Mouse (Mus musculus) cerebellum, adult 8-10 months (tissue): ENCODE measurements around the gene Pdia6.

Experiments used
- DNase-seq: peaks from one replicate; pipeline ENCODE4 v3.0.0; 2022

Gene Pdia6

GRCm38 (mm10) chr12:17265971-17266672 lies at the start of gene Pdia6:
Gene Pdia6 (plus strand): TSS chr12:17266545.
- DNase-seq, result peak; percentile 89

- no peak for DNase-seq
These were observed 48.0 kb upstream of the Pdia6 start for GRCm38 (mm10) chr12:17218390-17218789.

GRCm38 (mm10) chr12:17219107-17219506 lies 47.2 kb upstream of the Pdia6 start:
- no peak for DNase-seq

DNA sequence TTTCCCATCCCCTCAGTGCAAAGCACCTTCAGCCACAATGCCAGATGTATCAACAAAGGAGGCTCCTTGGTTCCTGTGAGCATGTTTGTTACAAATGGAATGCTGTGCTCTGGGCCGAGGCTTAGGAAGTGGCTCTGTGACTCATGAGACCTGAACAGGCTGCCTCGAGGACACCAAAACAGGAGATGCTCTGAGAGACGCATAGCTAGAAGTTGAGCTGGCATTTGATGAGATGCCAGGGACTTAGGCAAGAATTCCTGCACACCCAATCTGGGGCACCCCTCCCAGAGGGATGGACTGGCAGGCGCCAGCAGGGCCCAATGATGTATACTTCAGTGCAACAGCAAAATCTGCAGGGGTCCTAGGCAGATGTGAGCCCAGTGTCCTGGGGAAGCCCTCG lies 45.7 kb upstream of the Pdia6 start:
- DNase-seq, result no peak

DNA sequence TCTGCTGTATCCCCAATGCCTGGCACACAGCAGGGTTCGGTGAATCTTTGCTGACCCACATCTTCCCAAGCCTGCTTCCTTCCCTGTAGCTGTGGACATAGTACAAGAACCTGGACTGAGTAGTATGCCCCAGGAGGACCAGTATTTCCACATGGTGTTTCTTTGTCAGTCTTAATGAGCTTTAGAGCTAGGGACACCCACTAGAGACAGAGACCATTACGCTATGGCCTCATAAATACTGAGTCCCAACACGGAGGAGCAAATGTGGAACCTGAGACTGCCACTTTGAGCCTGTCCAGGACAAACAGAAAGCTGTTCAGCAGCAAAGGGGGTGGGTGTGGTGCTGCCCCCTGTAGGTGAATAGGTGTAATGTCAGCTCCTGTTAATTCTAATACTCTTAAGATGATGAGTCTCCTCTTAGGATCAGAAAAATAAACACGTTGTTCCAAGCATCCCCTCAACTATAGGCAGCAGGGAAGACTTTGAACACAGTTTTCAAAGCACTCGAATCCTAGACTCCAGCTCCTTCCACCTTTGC lies 44.4 kb upstream of the Pdia6 start:
- no peak for DNase-seq

GRCm38 (mm10) chr12:17223050-17223449 lies 43.3 kb upstream of the Pdia6 start:
- DNase-seq, result no peak

- peak; percentile 87 for DNase-seq
These were observed 41.3 kb upstream of the Pdia6 start for GRCm38 (mm10) chr12:17225012-17225411.

DNA sequence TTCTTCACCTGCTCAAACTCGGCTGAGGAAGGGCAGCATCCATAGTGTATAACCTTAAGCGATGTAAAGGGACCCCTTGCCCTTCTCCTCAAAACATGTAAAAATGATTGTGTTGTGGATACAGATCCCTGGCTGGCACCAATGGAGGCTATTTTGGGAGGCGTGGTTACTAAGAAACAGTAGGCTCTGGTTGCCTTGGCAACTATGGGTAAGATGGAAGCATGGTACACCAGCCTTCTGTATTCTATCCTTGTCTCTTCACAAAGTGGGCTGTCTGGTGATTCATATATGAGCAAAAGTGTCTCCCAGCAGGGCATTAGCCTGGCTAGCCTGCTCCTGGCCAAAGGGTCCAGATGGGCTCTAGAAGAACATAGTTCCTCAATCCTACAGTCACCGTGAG lies 38.4 kb upstream of the Pdia6 start:
- no peak for DNase-seq

- no peak for DNase-seq
These were observed 35.8 kb upstream of the Pdia6 start for GRCm38 (mm10) chr12:17230581-17230980.

- DNase-seq, result no peak
These were observed 34.8 kb upstream of the Pdia6 start for GRCm38 (mm10) chr12:17231513-17231912.

- DNase-seq, result no peak
These were observed 30.6 kb upstream of the Pdia6 start for GRCm38 (mm10) chr12:17235535-17236313.

GRCm38 (mm10) chr12:17238588-17239427 lies 27.5 kb upstream of the Pdia6 start:
- DNase-seq, result no peak

GRCm38 (mm10) chr12:17239428-17239688 lies 27.0 kb upstream of the Pdia6 start:
- no peak for DNase-seq

DNA sequence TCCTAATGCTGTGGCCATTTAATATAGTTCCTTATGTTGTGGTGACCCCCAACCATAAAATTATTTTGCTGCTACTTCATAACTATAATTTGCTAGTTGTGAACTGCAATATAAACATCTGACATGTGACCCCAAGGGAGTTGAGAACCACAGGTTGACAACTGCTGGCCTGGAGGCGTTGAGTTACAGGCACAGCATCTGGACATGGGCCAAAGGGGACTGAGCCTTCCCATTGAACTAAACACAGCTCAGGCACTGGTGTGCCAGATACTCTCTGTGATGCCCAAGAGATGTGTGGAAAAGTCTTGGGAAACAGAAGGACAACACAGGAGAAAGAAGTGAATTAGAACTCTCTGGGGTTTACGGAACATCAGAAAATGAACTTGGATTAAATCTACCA lies 25.3 kb upstream of the Pdia6 start:
- no peak for DNase-seq

DNA sequence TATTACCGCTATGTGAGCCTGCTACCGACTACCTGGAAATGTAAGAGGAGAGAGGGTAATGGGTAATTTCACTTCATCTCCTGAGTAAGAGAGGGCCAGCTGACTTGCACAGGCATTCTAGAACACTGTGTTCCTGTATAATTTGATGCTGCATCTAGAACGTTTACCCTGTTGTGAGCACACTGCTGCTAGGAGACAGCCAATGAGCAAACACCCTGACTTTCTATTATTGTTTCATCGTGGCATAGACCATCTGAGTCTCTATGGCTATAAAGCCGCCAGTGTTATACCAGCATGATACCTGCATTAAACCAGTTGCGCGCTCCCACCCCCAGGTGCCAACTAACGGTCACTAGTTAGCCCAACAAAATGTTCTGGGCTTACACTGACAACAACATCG lies 24.7 kb upstream of the Pdia6 start:
- no peak for DNase-seq

GRCm38 (mm10) chr12:17242041-17242440 lies 24.3 kb upstream of the Pdia6 start:
- DNase-seq, result no peak

- no peak for DNase-seq
These were observed 15.4 kb upstream of the Pdia6 start for GRCm38 (mm10) chr12:17250962-17251361.

- peak; percentile 66 for DNase-seq
These were observed 13.3 kb upstream of the Pdia6 start for GRCm38 (mm10) chr12:17253069-17253468.

DNA sequence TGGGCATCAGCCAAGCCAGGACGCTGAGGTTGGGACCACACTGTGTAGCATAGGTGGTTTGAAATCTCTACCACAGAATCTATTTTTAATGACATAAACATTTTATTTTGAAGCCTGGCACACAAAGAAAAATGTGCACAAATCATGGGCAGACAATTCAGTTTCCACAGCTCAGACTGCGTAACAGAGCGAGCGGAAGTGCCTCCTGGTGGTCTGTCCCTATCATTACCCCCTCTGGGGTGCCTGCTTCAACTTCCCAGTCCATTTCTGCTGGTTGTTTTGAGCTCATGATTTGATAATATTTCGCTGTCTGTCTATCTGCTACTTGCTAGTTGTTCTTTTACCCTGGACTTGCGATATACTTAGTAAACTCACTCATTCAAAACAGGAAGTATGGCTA lies 10.7 kb upstream of the Pdia6 start:
- no peak for DNase-seq

DNA sequence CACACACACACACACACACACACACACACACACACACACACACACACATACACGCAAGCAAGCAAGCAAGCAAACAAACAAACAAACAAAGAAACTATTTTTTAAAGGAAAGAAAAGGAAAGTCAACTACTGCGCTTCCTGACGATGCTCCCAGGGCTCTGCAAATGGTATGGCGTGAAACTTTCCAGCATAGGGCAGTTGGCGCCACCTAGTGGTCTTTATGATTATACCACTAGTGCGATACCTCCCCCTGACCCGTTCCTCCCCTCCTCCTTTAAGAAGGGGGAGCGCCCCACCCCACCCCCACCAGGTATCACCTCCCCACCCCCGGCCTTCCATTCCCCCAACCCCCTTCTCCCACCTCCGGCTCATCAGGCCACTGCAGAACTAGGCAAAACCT lies 9.4 kb upstream of the Pdia6 start:
- DNase-seq, result peak; percentile 59

DNA sequence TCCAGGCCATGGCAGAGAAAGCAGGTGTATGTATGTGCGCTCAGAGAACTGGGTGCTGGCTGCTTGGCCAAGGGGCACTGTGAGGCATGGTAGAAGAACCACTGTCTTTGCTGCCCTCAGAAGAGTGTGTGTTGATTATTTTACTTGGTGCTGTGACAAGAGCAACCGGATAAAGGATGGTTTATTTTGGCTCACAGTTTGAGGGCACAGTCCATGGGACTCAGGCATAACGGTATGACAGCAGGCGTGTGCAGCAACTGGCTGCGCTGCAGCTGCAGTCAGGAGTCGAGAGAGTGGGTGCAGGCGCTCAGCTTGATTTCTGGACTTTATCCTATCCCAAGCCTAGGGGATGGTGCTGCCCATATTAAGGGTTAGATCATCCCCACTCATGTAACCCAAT lies 7.9 kb upstream of the Pdia6 start:
- DNase-seq, result no peak

DNA sequence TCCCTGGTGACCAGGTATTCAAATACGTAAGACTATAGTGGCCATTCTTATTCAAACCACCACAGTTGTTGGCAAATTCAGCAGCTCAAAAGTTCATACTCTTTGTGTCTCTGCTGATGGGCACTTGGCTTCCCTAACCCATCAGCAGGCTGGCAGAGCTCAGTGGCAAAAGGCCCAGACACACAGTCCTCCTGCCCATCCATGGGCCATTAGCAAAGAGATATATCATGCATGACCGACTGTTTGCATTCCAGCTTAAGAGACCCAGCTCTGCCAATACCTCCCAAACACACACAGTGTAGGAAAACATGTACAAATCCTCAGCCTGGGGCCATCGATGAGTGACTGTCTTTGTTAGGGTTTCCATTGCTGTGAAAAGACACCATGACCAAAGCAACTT lies 5.3 kb upstream of the Pdia6 start:
- no peak for DNase-seq

DNA sequence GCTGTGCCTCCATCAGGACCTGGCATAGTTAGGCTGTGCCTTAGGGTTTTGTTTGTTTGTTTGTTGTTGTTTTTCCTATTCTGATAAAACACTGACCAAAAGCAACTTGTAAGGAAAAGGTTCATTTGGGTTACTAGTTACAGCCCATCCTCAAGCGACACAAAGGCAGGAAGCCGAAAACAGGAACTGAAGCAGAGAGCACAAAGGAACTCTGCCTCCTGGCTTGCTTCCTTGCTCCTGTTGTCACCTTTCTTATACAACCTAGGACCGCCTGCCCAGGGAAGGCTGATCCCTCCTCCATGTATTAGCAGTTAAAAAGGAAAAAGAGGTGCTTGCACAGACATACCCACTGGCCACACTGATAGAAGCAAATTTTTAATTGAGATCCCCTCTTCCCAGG lies 2.5 kb upstream of the Pdia6 start:
- DNase-seq, result no peak

- no peak for DNase-seq
These were observed 1.5 kb upstream of the Pdia6 start for GRCm38 (mm10) chr12:17264826-17265225.
